Mouse (Mus musculus) kidney, adult 2 months (tissue): ENCODE measurements around the gene Txk.

Experiments used
- CTCF ChIP-seq: fragments of 200-500 bp; conservative IDR thresholded peaks from 2 replicates; pipeline ENCODE4 v1.5.1; 2011; ENCODE audit warnings: low read depth, mild to moderate bottlenecking, control low read depth, low read length, moderate library complexity, mixed read lengths; ENCODE audit not compliant: insufficient read depth, insufficient read length
- POLR2A ChIP-seq: fragments of 200-500 bp; IDR thresholded peaks from one replicate; pipeline ENCODE4 v1.6.1; 2011; ENCODE audit warnings: low read depth, low read length, control low read depth

- no peak for TF ChIP-seq CTCF
- no peak for TF ChIP-seq POLR2A
These were observed 96.2 kb downstream of the Txk start for GRCm38 (mm10) chr5:72656270-72656791.
